Mouse (Mus musculus) cerebellum, postnatal 14 days (tissue): ENCODE results near the gene AU022252.

Experiments
- DNase-seq, 2 experiments: peaks; one replicate each; pipeline ENCODE4 v3.0.0; 2021; ENCODE audit warnings: mixed read lengths in 2 of 2

The AU022252 gene

DNA sequence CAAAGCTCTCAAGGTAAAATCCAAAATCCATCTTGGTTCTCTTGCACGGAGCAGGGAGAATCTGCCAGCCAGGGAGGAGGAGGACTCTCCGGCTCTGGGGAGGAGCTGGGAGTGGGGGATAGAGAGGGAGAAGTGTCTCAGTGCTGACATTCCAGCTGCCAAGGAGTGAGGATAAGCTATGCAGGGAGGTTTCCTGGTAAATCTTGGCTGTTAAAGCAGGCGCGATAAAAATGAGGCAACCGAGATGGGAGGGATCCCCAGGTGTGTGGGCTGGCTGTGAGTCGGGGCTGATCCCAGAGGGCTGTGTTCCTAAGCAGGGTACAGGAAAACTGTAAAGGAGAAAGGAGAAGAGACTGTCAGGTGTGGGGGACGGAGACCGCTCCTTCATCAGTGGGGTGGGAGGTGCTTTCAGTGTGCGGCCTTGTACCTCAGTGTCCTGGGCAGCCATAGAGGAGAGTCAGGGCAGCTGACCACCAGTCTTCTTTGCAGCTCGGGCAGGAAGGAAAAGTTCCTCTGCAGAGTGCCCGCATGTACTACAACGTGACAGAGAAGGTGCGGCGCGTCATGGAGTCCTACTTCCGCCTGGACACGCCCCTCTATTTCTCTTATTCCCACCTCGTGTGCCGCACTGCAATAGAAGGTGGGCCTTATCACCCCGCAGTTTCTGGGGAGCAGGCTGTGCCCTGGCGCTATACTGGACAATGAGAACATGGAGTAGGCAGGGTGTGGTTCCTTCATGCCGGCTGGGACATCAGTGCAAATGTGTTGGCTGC, 12.1 kb upstream of the AU022252 start:
- no peak for DNase-seq

- no peak for DNase-seq
Observed at GRCm38 (mm10) chr4:119242571-119242970, 10.1 kb upstream of the AU022252 start.

GRCm38 (mm10) chr4:119241664-119242063, 9.2 kb upstream of the AU022252 start:
- peak; percentile 47 to 72 for DNase-seq

DNA sequence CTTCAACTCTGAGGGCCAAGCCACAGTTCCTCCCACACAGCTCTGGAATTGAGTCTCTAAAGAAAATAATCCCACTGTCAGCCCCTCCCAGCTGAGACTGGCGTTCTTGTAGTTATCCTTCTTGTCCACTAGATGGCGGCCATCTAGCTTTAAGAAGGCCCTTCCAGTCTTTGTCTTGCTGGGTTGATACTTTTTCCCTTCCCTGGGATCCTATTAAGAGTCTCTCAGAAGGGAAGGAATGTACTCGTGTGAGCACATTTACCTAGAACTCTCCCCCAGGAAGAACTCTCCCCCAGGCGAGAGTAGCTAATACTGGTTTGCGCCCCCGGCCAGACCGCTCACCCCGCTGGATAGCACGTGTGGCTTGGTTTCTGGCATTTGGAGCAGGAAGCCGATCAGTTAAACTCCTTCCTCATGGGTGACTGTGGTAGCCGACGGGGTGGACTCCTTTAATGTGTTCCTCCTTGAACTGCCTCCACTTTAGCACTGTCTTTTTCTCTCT, 6.7 kb upstream of the AU022252 start:
- DNase-seq: peak; percentile 40 to 55

GRCm38 (mm10) chr4:119238661-119239060, 6.1 kb upstream of the AU022252 start:
- no peak for DNase-seq

DNA sequence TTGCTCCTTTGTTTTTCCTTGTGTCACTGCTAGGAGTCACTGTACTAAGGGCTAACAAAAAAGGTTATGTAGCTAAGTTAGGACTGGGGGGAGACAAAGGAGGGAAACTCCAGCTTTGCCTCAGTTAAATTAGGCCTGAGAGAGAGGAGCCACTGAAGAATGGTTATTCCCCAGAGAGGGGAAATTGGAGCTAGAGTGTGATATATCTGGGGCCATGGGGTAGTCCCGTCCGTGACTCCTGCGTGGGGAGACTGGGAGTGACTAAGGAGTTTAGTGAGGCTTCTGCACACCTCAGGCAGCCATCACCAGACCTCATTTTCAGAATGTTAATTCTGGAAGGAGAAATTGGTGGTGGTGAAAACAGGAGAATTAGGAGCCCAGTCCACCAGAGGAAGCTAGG, 1.8 kb upstream of the AU022252 start:
- no peak for DNase-seq

GRCm38 (mm10) chr4:119233256-119233901, 867 bp upstream of the AU022252 start:
- DNase-seq: peak; percentile 54 to 56

DNA sequence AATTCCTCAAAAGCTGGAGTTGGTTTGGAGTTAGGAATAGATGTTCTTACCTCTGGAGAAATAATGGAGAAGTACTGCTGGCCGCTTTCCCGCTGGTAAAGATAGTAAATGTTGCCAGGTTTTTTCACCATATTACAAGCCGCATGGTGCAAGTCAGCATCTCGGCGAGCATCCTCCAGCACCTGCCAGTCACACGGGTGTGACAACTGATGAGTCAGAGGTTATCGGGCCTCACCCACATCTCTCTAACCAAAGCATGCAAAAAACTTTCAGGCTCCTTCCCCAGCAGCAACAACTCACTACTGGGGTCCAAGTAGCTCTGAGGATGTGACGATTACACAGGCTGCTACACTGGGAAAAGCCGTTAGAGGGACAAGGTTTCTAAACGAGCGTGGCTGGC, 5.8 kb downstream of the AU022252 start:
- DNase-seq: no peak

DNA sequence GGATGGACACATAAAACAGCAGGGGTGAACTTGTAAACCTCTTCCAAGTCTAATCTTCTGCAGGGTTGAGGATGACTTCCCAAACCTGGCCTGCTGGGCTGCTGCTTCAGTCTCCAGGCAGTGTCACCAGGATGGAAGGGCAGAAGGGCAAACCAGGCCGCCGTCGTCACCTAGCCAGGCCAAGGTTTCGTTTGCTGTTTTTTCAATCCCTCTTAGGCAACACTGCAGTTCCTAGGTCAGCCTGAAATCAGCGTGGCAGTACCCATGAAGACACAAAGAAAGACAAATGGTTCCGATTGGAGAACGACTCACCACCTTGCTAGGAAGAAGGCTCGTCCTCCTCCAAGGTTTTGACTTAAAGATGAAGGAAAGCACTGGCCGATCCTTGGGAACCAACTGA, 6.8 kb downstream of the AU022252 start:
- no peak for DNase-seq

GRCm38 (mm10) chr4:119224534-119224933, 8.0 kb downstream of the AU022252 start:
- DNase-seq: no peak

DNA sequence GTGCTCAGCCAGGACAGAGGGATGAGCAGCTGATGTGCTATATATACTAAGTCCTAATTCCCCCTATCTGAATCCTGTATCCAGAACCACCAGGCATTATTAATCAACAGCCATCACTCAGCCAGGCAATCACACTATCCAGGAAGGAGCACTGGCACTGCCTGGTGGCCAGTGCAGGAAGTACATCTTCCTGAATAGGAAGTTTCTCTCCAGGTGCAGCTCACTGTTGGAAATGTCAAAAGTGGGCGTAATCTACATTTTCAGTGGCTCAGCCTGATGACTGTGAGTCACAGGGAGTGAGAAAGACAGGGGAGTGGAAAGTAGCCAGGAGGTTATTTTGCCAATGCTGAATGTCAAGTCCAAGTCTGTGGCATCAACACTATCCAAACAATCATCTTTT, 8.8 kb downstream of the AU022252 start:
- DNase-seq: peak; percentile 42 to 55

DNA sequence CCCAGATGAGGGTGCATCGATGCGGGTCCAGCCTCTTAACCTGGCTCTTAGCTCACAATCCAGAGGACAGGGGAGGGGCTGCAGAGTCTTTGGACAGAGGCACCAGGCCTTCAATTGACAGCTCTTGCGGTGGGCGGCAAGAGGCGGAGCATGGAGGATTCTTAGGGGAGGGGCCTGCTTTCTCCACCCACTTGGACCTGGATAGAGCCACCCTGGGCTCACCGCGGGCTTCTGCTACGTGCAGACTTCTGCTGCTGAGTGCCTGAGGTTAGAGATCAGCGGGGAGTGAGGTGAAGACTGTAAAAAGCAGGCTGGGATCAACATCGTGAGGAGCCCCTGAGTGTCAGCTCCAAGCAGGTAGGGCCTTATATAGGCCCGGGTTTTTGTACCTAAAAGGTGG, 14.3 kb downstream of the AU022252 start, which contains the start of gene Tmem269:
Tmem269 (minus strand) TSS at position 49 of the 400 bp plus-strand sequence.
- DNase-seq: no peak

GRCm38 (mm10) chr4:119216667-119217066, 15.8 kb downstream of the AU022252 start:
- no peak for DNase-seq

- DNase-seq: peak; percentile 54 to 67
Observed at GRCm38 (mm10) chr4:119204672-119205071, 27.8 kb downstream of the AU022252 start.

DNA sequence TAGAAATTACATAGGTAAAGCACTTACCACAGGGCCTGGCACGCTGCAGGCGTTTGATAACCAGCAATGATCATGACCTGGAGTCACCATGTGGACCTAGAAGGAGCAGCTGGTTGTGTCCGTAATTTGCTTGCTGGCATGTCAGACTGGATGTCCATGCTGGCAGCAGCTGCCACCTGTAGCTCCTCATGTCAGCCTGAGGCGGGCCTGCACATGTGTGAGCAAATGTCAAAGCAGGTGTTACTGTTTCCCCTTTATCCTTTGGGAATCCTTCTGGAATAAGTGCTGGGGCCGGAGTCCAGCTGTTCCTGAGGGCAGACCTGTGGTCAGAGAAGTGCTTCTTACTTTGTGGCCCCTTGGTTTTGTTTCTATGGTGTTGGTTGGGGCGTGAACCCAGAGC, 34.4 kb downstream of the AU022252 start:
- DNase-seq: no peak

DNA sequence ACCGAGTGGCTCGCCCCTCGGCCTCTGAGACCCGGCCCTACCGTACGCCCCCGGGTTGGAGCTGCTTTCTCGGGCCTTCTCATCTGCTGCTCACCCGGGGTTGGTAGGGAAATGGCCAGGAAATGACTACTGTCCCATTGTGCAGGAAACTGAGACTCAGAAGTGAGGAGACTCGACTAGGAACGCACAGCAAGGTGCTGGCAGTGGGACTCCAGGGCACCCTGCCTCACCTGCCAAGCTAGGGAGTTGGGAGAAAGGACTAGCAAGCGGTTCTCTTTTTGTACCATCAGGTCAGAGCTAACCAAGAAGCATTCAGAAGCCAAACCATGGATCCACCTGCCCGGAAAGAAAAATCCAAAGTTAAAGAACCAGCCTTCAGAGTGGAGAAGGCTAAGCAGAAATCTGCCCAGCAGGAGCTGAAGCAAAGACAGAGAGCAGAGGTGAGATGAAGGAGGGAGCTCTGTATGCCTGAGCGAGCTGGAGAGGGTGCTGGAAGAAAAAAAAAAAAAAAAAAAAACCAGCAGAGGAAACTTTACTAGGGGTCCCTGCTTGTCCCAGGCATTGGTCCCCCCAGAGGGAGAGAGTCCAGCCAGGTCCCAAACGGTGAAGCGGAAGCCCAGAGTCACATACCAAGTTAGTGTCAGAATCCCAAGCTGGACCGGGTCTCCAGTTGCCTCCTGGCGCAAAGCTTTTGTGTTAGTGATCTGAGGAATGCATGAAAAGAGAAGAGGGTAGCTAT, 36.8 kb downstream of the AU022252 start:
- DNase-seq: no peak

GRCm38 (mm10) chr4:119194909-119195581, 37.5 kb downstream of the AU022252 start, which contains the start of gene Svbp:
Gene Svbp, plus strand, starts transcription at chr4:119195306.
- DNase-seq: peak; percentile 92 to 95

DNA sequence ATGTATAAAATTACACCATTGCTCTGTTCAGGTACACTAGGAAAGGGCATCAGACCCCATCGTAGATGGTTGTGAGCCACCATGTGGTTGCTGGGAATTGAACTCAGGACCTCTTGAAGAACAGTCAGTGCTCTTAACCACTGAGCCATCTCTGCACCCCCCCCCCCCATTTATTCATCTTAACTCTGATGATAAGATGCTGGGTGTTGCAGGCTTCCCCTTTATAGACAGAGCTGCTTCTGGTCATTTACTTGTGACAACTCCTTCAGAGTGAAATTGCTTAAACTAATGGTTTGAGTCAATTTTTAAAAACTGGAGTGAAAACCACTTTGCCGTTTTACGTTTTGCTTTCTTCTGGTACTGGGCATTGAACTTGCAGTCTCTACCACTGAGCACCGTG, 39.8 kb downstream of the AU022252 start:
- no peak for DNase-seq

GRCm38 (mm10) chr4:119191273-119191672, 41.2 kb downstream of the AU022252 start:
- DNase-seq: no peak

DNA sequence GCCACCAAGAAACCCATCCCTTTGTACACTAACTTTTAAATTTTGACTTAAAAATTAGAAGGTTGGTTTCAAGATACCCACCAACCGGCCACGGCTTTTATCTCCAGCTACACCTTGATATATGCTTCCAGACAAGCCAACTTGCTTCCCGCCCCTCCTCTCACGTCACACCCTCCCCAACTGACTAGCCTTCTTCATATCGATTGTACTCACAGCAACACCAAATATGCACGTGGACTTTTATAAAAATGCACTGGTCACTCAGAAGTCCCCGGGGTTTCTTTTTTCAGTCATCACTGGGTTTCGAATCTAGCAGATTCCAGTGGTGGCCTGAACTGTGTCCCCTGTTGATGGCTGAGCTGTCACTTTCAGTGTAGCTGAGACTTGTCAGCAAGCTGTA, 41.9 kb downstream of the AU022252 start:
- no peak for DNase-seq

DNA sequence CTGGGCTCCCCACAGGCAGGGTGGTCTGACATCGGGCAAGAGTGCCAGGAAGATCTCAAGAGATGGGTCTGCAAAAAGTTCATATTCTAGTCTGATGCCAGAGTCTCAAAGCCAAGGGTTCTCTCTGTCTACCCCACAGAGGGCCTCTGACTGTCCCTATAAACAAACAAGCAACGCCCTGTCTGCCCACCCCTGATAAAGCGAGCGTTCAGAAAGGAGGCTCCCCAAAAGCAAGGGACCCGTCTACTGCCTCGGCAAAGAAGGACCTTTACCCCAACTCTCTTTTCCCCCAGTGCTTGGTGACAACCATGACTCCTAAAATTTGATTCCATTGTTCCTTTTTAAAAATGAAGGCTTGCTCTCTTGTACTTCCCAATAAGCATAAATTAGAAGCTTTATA, 42.6 kb downstream of the AU022252 start, which contains the start of gene Ermap:
Ermap (minus strand) TSS at position 148 of the 400 bp plus-strand sequence.
- no peak for DNase-seq

GRCm38 (mm10) chr4:119189392-119189791, 43.1 kb downstream of the AU022252 start:
- no peak for DNase-seq
